Mouse (Mus musculus) thymus, adult 2 months (tissue): ENCODE data around the gene Pkd2.

Source experiments
- CTCF ChIP-seq: fragments of 200-500 bp; IDR thresholded peaks from 2 replicates; pipeline ENCODE4 v1.5.1; 2012; ENCODE audit warnings: mild to moderate bottlenecking, control low read depth, low read length, moderate library complexity, borderline replicate concordance; ENCODE audit not compliant: control insufficient read depth, poor library complexity, insufficient read depth; ENCODE audit errors: extremely low read depth
- POLR2A ChIP-seq: fragments of 200-500 bp; IDR thresholded peaks from 2 replicates; pipeline ENCODE4 v1.6.1; 2012; ENCODE audit warnings: mild to moderate bottlenecking, low read length, control low read depth, moderate library complexity; ENCODE audit not compliant: control insufficient read depth, poor library complexity, insufficient read depth; ENCODE audit errors: extremely low read depth

- TF ChIP-seq POLR2A (no peak), CTCF (no peak)
Observed at GRCm38 (mm10) chr5:104432886-104433285, 26.4 kb upstream of the Pkd2 start.
